Mouse (Mus musculus) myocyte (in vitro differentiated cells): ENCODE results near the gene Amot. TPM values are rescaled to one million over a fixed set of nuclear protein-coding genes. Genes with fewer than 3 reads are reported as not detected.

ENCODE experiments used
- H3K27me3 ChIP-seq: one replicate; pipeline ENCODE4 v1.6.1; 2011; ENCODE audit not compliant: control insufficient read depth, insufficient read depth, insufficient read length
- H3K36me3 ChIP-seq: one replicate; pipeline ENCODE4 v1.6.1; 2011; ENCODE audit not compliant: control insufficient read depth, insufficient read depth
- H3K4me2 ChIP-seq: one replicate; pipeline ENCODE4 v1.6.1; 2011; ENCODE audit warnings: low read depth, control low read depth
- H3K4me3 ChIP-seq: one replicate; pipeline ENCODE4 v1.5.1; 2011; ENCODE audit warnings: mild to moderate bottlenecking, control low read depth, moderate library complexity
- H3K79me2 ChIP-seq: one replicate; pipeline ENCODE4 v1.6.1; 2011; ENCODE audit not compliant: control insufficient read depth, insufficient read depth
- H3ac ChIP-seq: one replicate; pipeline ENCODE4 v1.6.1; 2011; ENCODE audit not compliant: control insufficient read depth, insufficient read length
- CEBPB ChIP-seq: IDR thresholded peaks from 2 replicates; pipeline ENCODE4 v1.6.1; 2011; ENCODE audit warnings: mild to moderate bottlenecking, moderate library complexity; ENCODE audit not compliant: poor library complexity, insufficient read depth, severe bottlenecking
- E2F4 ChIP-seq: IDR thresholded peaks from one replicate; pipeline ENCODE4 v1.6.1; 2011; ENCODE audit warnings: mild to moderate bottlenecking, control low read depth, moderate library complexity; ENCODE audit not compliant: insufficient read depth
- MAX ChIP-seq: IDR thresholded peaks from one replicate; pipeline ENCODE4 v1.6.1; 2011; ENCODE audit warnings: low read depth, mild to moderate bottlenecking, control low read depth
- MYOD1 ChIP-seq, 3 experiments: IDR thresholded peaks; one replicate each; pipeline ENCODE4 v1.6.1; 2011; ENCODE audit warnings: control low read depth in 2 of 3, low read depth in 2 of 3, mild to moderate bottlenecking in 2 of 3, moderate library complexity in 1 of 3; ENCODE audit not compliant: insufficient read length in 2 of 3, control insufficient read depth in 1 of 3
- MYOG ChIP-seq, 3 experiments: IDR thresholded peaks; one replicate each; pipeline ENCODE4 v1.6.1; 2011; ENCODE audit warnings: control low read depth in 2 of 3, low read depth in 2 of 3, mild to moderate bottlenecking in 2 of 3; ENCODE audit not compliant: insufficient read length in 2 of 3, control insufficient read depth in 1 of 3, insufficient read depth in 1 of 3
- POLR2A ChIP-seq: IDR thresholded peaks from one replicate; pipeline ENCODE4 v1.6.1; 2011; ENCODE audit warnings: low read depth, mild to moderate bottlenecking, control low read depth, moderate library complexity; ENCODE audit not compliant: insufficient read length
- POLR2AphosphoS2 ChIP-seq: IDR thresholded peaks from one replicate; pipeline ENCODE4 v1.6.1; 2011; ENCODE audit warnings: low read depth, control low read depth; ENCODE audit not compliant: insufficient read length
- REST ChIP-seq: IDR thresholded peaks from one replicate; pipeline ENCODE4 v1.6.1; 2011; ENCODE audit warnings: mild to moderate bottlenecking, control low read depth, moderate library complexity; ENCODE audit not compliant: insufficient read depth, insufficient read length
- SRF ChIP-seq: IDR thresholded peaks from one replicate; pipeline ENCODE4 v1.6.1; 2011; ENCODE audit warnings: low read depth; ENCODE audit not compliant: control insufficient read depth, insufficient read length
- TCF12 ChIP-seq: IDR thresholded peaks from one replicate; pipeline ENCODE4 v1.6.1; 2011; ENCODE audit warnings: mild to moderate bottlenecking, control low read depth; ENCODE audit not compliant: poor library complexity, insufficient read depth, severe bottlenecking
- TCF3 ChIP-seq: IDR thresholded peaks from one replicate; pipeline ENCODE4 v1.6.1; 2011; ENCODE audit warnings: low read depth, control low read depth; ENCODE audit not compliant: insufficient read length
- USF1 ChIP-seq: IDR thresholded peaks from one replicate; pipeline ENCODE4 v1.6.1; 2011; ENCODE audit warnings: low read depth, mild to moderate bottlenecking, control low read depth, moderate library complexity
- polyA plus RNA-seq: library from polyadenylated mRNA; unstranded; fragments of >200 nt; fragmentation: generic; extraction: Trizol; gene quantifications from one replicate; pipeline ENCODE4 v1.2.1, GENCODE M21; 2012; ENCODE audit warnings: missing spikeins

The Amot gene
- polyA plus RNA-seq, 1 experiment, result 5.7 TPM

GRCm38 (mm10) chrX:145483486-145484055 is 21.4 kb downstream of the Amot start:
- H3K27me3 ChIP-seq, result no peaks in the 10 kb centered on the region
- H3ac ChIP-seq, result no peak overlapping the region
- H3K79me2 ChIP-seq, result no peaks in the 10 kb centered on the region
- H3K4me2 ChIP-seq, result no peak overlapping the region
- H3K36me3 ChIP-seq, result no peaks in the 10 kb centered on the region
- no peak overlapping the region for H3K4me3 ChIP-seq
- TF ChIP-seq POLR2AphosphoS2 (no peak), MYOD1 (IDR thresholded peaks at IDR 0.05; ENCODE audit: control insufficient read depth in 1 of 3, insufficient read length in 2 of 3, low read depth in 2 of 3) (peak in 1 of 3 experiments; percentile 54), POLR2A (no peak), SRF (no peak), MYOG (IDR thresholded peaks at IDR 0.05; ENCODE audit: control insufficient read depth in 1 of 3, insufficient read depth in 1 of 3, insufficient read length in 2 of 3, low read depth in 2 of 3) (peak in 1 of 3 experiments; percentile 45), E2F4 (no peak), USF1 (no peak), REST (no peak)

GRCm38 (mm10) chrX:145482383-145482782 is 22.6 kb downstream of the Amot start:
- Histone ChIP-seq H3K36me3 (no peaks in the 10 kb centered on the region), H3K79me2 (no peaks in the 10 kb centered on the region), H3K27me3 (no peaks in the 10 kb centered on the region), H3K4me3 (no peak overlapping the region), H3K4me2 (no peak overlapping the region), H3ac (no peak overlapping the region)
- TF ChIP-seq MYOG (IDR thresholded peaks at IDR 0.05; ENCODE audit: control insufficient read depth in 1 of 3, insufficient read depth in 1 of 3, insufficient read length in 2 of 3, low read depth in 2 of 3) (no peak), MAX (no peak), CEBPB (no peak), POLR2A (no peak), POLR2AphosphoS2 (no peak), USF1 (no peak), E2F4 (no peak), SRF (no peak), TCF12 (no peak), REST (no peak)

GRCm38 (mm10) chrX:145479942-145480341 is 25.0 kb downstream of the Amot start:
- no peak overlapping the region for H3K4me3 ChIP-seq
- no peaks in the 10 kb centered on the region for H3K36me3 ChIP-seq
- TF ChIP-seq MYOD1 (IDR thresholded peaks at IDR 0.05; ENCODE audit: control insufficient read depth in 1 of 3, insufficient read length in 2 of 3, low read depth in 2 of 3) (no peak), POLR2A (no peak), USF1 (no peak), E2F4 (no peak)
- no peaks in the 10 kb centered on the region for H3K27me3 ChIP-seq
- no peak overlapping the region for H3ac ChIP-seq
- no peak overlapping the region for H3K4me2 ChIP-seq
- H3K79me2 ChIP-seq, result no peaks in the 10 kb centered on the region

- no peak overlapping the region for H3K4me2 ChIP-seq
- H3K36me3 ChIP-seq, result no peaks in the 10 kb centered on the region
- H3ac ChIP-seq, result no peak overlapping the region
- H3K4me3 ChIP-seq, result no peak overlapping the region
- H3K79me2 ChIP-seq, result no peaks in the 10 kb centered on the region
- no peak for TF ChIP-seq POLR2A
- no peak for TF ChIP-seq SRF
- TF ChIP-seq MAX, result no peak
- no peak for TF ChIP-seq CEBPB
- TF ChIP-seq E2F4, result no peak
- TF ChIP-seq TCF12, result no peak
- TF ChIP-seq TCF3, result no peak
- no peak for TF ChIP-seq POLR2AphosphoS2
- no peak for TF ChIP-seq REST
- no peak for TF ChIP-seq MYOG (IDR thresholded peaks at IDR 0.05; ENCODE audit: control insufficient read depth in 1 of 3, insufficient read depth in 1 of 3, insufficient read length in 2 of 3, low read depth in 2 of 3)
- no peak for TF ChIP-seq MYOD1 (IDR thresholded peaks at IDR 0.05; ENCODE audit: control insufficient read depth in 1 of 3, insufficient read length in 2 of 3, low read depth in 2 of 3)
- TF ChIP-seq USF1, result no peak
- H3K27me3 ChIP-seq, result no peaks in the 10 kb centered on the region
Observed at GRCm38 (mm10) chrX:145477725-145478194, 27.2 kb downstream of the Amot start.

- H3K79me2 ChIP-seq, result no peaks in the 10 kb centered on the region
- no peaks in the 10 kb centered on the region for H3K36me3 ChIP-seq
- H3K4me3 ChIP-seq, result no peak overlapping the region
- TF ChIP-seq TCF3 (no peak), MYOG (IDR thresholded peaks at IDR 0.05; ENCODE audit: control insufficient read depth in 1 of 3, insufficient read depth in 1 of 3, insufficient read length in 2 of 3, low read depth in 2 of 3) (no peak), REST (no peak), POLR2A (no peak), SRF (no peak), CEBPB (no peak), MAX (no peak), TCF12 (no peak), POLR2AphosphoS2 (no peak), MYOD1 (IDR thresholded peaks at IDR 0.05; ENCODE audit: control insufficient read depth in 1 of 3, insufficient read length in 2 of 3, low read depth in 2 of 3) (no peak), USF1 (no peak), E2F4 (no peak)
- H3K27me3 ChIP-seq, result no peaks in the 10 kb centered on the region
- no peak overlapping the region for H3ac ChIP-seq
- H3K4me2 ChIP-seq, result no peak overlapping the region
Observed at GRCm38 (mm10) chrX:145477003-145477724, 27.8 kb downstream of the Amot start.
